Mouse (Mus musculus) MEL (cell line): ENCODE data around the gene Hoxd10.

Experiments used
- CTCF ChIP-seq, 3 experiments: IDR thresholded peaks in 2 of 3; conservative IDR thresholded peaks in 1 of 3; 2 replicates each; pipeline ENCODE4 v1.5.1; 2011 to 2012; ENCODE audit warnings: low read length in 3 of 3, low read depth in 2 of 3, mild to moderate bottlenecking in 2 of 3, improper control_type of control experiment in 1 of 3, inconsistent platforms in 1 of 3, mixed read lengths in 1 of 3, moderate library complexity in 1 of 3; ENCODE audit not compliant: control insufficient read depth in 1 of 3, insufficient read depth in 1 of 3, poor library complexity in 1 of 3, severe bottlenecking in 1 of 3
- GATA1 ChIP-seq: IDR thresholded peaks from 2 replicates; pipeline ENCODE4 v1.6.1; 2011; ENCODE audit warnings: low read depth, low read length, improper control_type of control experiment
- HCFC1 ChIP-seq: IDR thresholded peaks from 2 replicates; pipeline ENCODE4 v1.6.1; 2012; ENCODE audit warnings: low read depth, mild to moderate bottlenecking, inconsistent platforms, low read length, improper control_type of control experiment, moderate library complexity
- KAT2A ChIP-seq: conservative IDR thresholded peaks from 2 replicates; pipeline ENCODE4 v1.6.1; 2012; ENCODE audit warnings: low read depth, low read length, improper control_type of control experiment, inconsistent platforms
- MAFK ChIP-seq: IDR thresholded peaks from 2 replicates; pipeline ENCODE4 v1.6.1; 2011; ENCODE audit warnings: low read depth, mild to moderate bottlenecking, low read length, improper control_type of control experiment, borderline replicate concordance
- MAX ChIP-seq: IDR thresholded peaks from 2 replicates; pipeline ENCODE4 v1.6.1; 2011; ENCODE audit warnings: low read length, improper control_type of control experiment
- MYC ChIP-seq: IDR thresholded peaks from 2 replicates; pipeline ENCODE4 v1.6.1; 2011; ENCODE audit warnings: low read depth, mild to moderate bottlenecking, low read length, improper control_type of control experiment, moderate library complexity
- NELFE ChIP-seq: IDR thresholded peaks from 2 replicates; pipeline ENCODE4 v1.6.1; 2011; ENCODE audit warnings: low read depth, low read length, improper control_type of control experiment
- POLR2A ChIP-seq, 2 experiments: IDR thresholded peaks; 2 replicates each; pipeline ENCODE4 v1.6.1; 2011 to 2012; ENCODE audit warnings: low read length in 2 of 2, mild to moderate bottlenecking in 2 of 2, control low read depth in 1 of 2, improper control_type of control experiment in 1 of 2, low read depth in 1 of 2, moderate library complexity in 1 of 2; ENCODE audit not compliant: control insufficient read depth in 1 of 2, insufficient read depth in 1 of 2, poor library complexity in 1 of 2
- TBP ChIP-seq: IDR thresholded peaks from 2 replicates; pipeline ENCODE4 v1.8.0; 2011; ENCODE audit warnings: low read depth, low read length, improper control_type of control experiment

DNA sequence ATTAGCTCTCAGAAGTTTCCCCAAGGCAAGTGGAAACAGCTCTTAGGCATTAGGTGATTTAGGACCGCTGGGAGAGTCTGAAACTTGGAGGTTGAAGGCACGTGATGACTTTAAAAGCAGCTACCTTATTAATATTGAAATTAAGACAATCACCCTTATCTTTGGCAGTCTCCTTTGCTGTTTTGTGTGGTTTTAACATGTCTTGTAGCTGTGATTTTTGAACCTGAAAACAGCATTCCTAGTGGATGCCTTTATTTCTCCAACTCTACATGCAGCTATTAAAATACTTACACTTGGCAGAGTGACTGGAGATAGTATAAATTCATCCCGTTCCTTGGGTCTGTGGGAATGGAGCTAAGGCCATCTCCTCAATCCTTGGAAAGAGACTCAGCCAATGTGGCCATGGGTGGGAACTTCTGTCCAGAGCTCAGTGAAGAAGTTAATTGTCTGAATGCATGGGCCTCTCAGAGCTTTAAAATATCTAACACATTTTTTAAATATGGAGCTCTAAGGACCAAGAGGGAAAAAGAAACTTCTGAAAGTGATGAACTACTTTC, 21.0 kb upstream of the Hoxd10 start:
- no peak for TF ChIP-seq CTCF (IDR thresholded peaks at IDR 0.05 in 2 of 3, conservative IDR thresholded peaks at IDR 0.05 in 1 of 3; ENCODE audit: control insufficient read depth in 1 of 3, insufficient read depth in 1 of 3, low read depth in 2 of 3, low read length in 3 of 3, poor library complexity in 1 of 3, severe bottlenecking in 1 of 3)
- no peak for TF ChIP-seq GATA1
- TF ChIP-seq MAX: no peak
- no peak for TF ChIP-seq POLR2A (IDR thresholded peaks at IDR 0.05; ENCODE audit: control insufficient read depth in 1 of 2, insufficient read depth in 1 of 2, low read depth in 1 of 2, low read length in 2 of 2, poor library complexity in 1 of 2)
- TF ChIP-seq HCFC1: no peak
- no peak for TF ChIP-seq MYC
- no peak for TF ChIP-seq MAFK
- no peak for TF ChIP-seq TBP
- no peak for TF ChIP-seq NELFE
- TF ChIP-seq KAT2A: no peak
